Mouse (Mus musculus): ENCODE measurements at regions not wholly inside any gene's neighbourhood (a gene's known extent, or its start where the extent isn't known, plus 50 kb on each side); places are given as distances from the start of the nearest gene placed in this dataset.
A peak's percentile ranks its signal among the peaks of the same experiment; 100 is the strongest.

GRCm38 (mm10) chr16:78490245-78490644 is 86.3 kb downstream of the D16Ertd472e start:
- H3K4me3 ChIP-seq (replicated peaks), result peak overlapping the region; percentile 25
- H3K4me1 ChIP-seq, result peaks cover 11% of the 10 kb centered on the region
- no peak for ATAC-seq (ENCODE audit: low FRiP score)
- peak overlapping the region; percentile 49 for H3K4me2 ChIP-seq
- no peaks in the 10 kb centered on the region for H3K36me3 ChIP-seq (replicated peaks)
- no peaks in the 10 kb centered on the region for H3K9me3 ChIP-seq
- H3K27ac ChIP-seq, result no peak overlapping the region
- H3K27me3 ChIP-seq, result no peaks in the 10 kb centered on the region
- WGBS, result 5% methylated on average over 12 of the region's 12 CpGs
- H3K9ac ChIP-seq, result no peak overlapping the region; the same call in 1 of the 2 replicates

- 51% methylated on average over 4 of the region's 4 CpGs for WGBS
- H3K27ac ChIP-seq, result no peak overlapping the region
- no peak overlapping the region for H3K9ac ChIP-seq
These were observed 86.9 kb downstream of the D16Ertd472e start for GRCm38 (mm10) chr16:78489604-78490003.

GRCm38 (mm10) chr16:78486531-78486930 is 90.0 kb downstream of the D16Ertd472e start:
- ATAC-seq (ENCODE audit: low FRiP score), result no peak
- Histone ChIP-seq H3K9ac (no peak overlapping the region), H3K27ac (no peak overlapping the region), H3K27me3 (no peaks in the 10 kb centered on the region), H3K4me1 (peaks cover 11% of the 10 kb centered on the region), H3K4me3 (replicated peaks) (no peak overlapping the region), H3K36me3 (replicated peaks) (no peaks in the 10 kb centered on the region), H3K4me2 (no peak overlapping the region), H3K9me3 (no peaks in the 10 kb centered on the region)
- 90% methylated on average over 6 of the region's 6 CpGs for WGBS

More at GRCm38 (mm10) chr16:78489604-78490003, 86.9 kb downstream of the D16Ertd472e start:
- Histone ChIP-seq H3K4me3 (replicated peaks) (no peak overlapping the region), H3K4me2 (no peak overlapping the region), H3K27me3 (no peaks in the 10 kb centered on the region), H3K4me1 (peaks cover 11% of the 10 kb centered on the region), H3K9me3 (no peaks in the 10 kb centered on the region), H3K36me3 (replicated peaks) (no peaks in the 10 kb centered on the region)
- no peak for ATAC-seq (ENCODE audit: low FRiP score)

GRCm38 (mm10) chr16:78484319-78484718 is 92.2 kb downstream of the D16Ertd472e start:
- no peak overlapping the region for H3K27ac ChIP-seq
- ATAC-seq (ENCODE audit: low FRiP score), result no peak
- H3K4me2 ChIP-seq, result no peak overlapping the region
- H3K4me3 ChIP-seq (replicated peaks), result no peak overlapping the region
- no peaks in the 10 kb centered on the region for H3K4me1 ChIP-seq
- H3K27me3 ChIP-seq, result no peaks in the 10 kb centered on the region
- no peaks in the 10 kb centered on the region for H3K9me3 ChIP-seq
- H3K9ac ChIP-seq, result no peak overlapping the region
- no peaks in the 10 kb centered on the region for H3K36me3 ChIP-seq (replicated peaks)
- WGBS, result 94% methylated on average over 4 of the region's 4 CpGs

GRCm38 (mm10) chr16:78481571-78481970 is 94.9 kb downstream of the D16Ertd472e start:
- Histone ChIP-seq H3K36me3 (replicated peaks) (no peaks in the 10 kb centered on the region), H3K4me2 (no peak overlapping the region), H3K9me3 (no peaks in the 10 kb centered on the region), H3K9ac (no peak overlapping the region), H3K27me3 (no peaks in the 10 kb centered on the region), H3K4me1 (no peaks in the 10 kb centered on the region), H3K27ac (no peak overlapping the region), H3K4me3 (replicated peaks) (no peak overlapping the region)
- ATAC-seq (ENCODE audit: low FRiP score), result no peak
- 92% methylated on average over 6 of the region's 6 CpGs for WGBS

GRCm38 (mm10) chr16:78481065-78481464 is 95.4 kb downstream of the D16Ertd472e start:
- H3K4me3 ChIP-seq (replicated peaks), result no peak overlapping the region
- H3K9me3 ChIP-seq, result no peaks in the 10 kb centered on the region
- no peaks in the 10 kb centered on the region for H3K4me1 ChIP-seq
- H3K9ac ChIP-seq, result no peak overlapping the region
- WGBS, result 82% methylated on average over 5 of the region's 5 CpGs
- no peak overlapping the region for H3K4me2 ChIP-seq
- H3K27me3 ChIP-seq, result no peaks in the 10 kb centered on the region
- ATAC-seq (ENCODE audit: low FRiP score), result no peak
- no peak overlapping the region for H3K27ac ChIP-seq
- H3K36me3 ChIP-seq (replicated peaks), result no peaks in the 10 kb centered on the region

- Histone ChIP-seq H3K4me1 (no peaks in the 10 kb centered on the region), H3K36me3 (replicated peaks) (no peaks in the 10 kb centered on the region)
- no peak for ATAC-seq (ENCODE audit: low FRiP score)
These were observed 96.2 kb downstream of the D16Ertd472e start for GRCm38 (mm10) chr16:78480261-78480660.

GRCm38 (mm10) chr16:78473456-78473855 is 96.5 kb upstream of the Btg3 start:
- no peaks in the 10 kb centered on the region for H3K36me3 ChIP-seq (replicated peaks)
- no peak overlapping the region for H3K27ac ChIP-seq
- no peak overlapping the region for H3K4me2 ChIP-seq
- no peaks in the 10 kb centered on the region for H3K27me3 ChIP-seq
- no peak overlapping the region for H3K4me3 ChIP-seq (replicated peaks)
- no peak for ATAC-seq (ENCODE audit: low FRiP score)
- H3K9ac ChIP-seq, result no peak overlapping the region
- 88% methylated on average over 7 of the region's 7 CpGs for WGBS
- no peaks in the 10 kb centered on the region for H3K9me3 ChIP-seq
- H3K4me1 ChIP-seq, result no peaks in the 10 kb centered on the region

More at GRCm38 (mm10) chr16:78480261-78480660, 96.2 kb downstream of the D16Ertd472e start:
- H3K27me3 ChIP-seq, result no peaks in the 10 kb centered on the region
- H3K4me2 ChIP-seq, result no peak overlapping the region
- no peak overlapping the region for H3K4me3 ChIP-seq (replicated peaks)
- no peak overlapping the region for H3K9ac ChIP-seq
- whole genome bisulfite sequencing, result 94% methylated on average over 10 of the region's 10 CpGs
- no peaks in the 10 kb centered on the region for H3K9me3 ChIP-seq
- no peak overlapping the region for H3K27ac ChIP-seq

- ATAC-seq (ENCODE audit: low FRiP score), result no peak
- H3K27me3 ChIP-seq, result no peaks in the 10 kb centered on the region
- H3K36me3 ChIP-seq (replicated peaks), result no peaks in the 10 kb centered on the region
- H3K9ac ChIP-seq, result no peak overlapping the region
- H3K27ac ChIP-seq, result no peak overlapping the region
- no peak overlapping the region for H3K4me3 ChIP-seq (replicated peaks)
- peaks cover 6% of the 10 kb centered on the region for H3K4me1 ChIP-seq
- H3K4me2 ChIP-seq, result no peak overlapping the region
- H3K9me3 ChIP-seq, result no peaks in the 10 kb centered on the region
- WGBS, result 80% methylated on average over 8 of the region's 8 CpGs
These were observed 83.0 kb upstream of the Btg3 start for GRCm38 (mm10) chr16:78459996-78460395.

- ATAC-seq (ENCODE audit: low FRiP score), result peak; percentile 82
- 39% methylated on average over 8 of the region's 8 CpGs for WGBS
- H3K9me3 ChIP-seq, result no peaks in the 10 kb centered on the region
- no peaks in the 10 kb centered on the region for H3K27me3 ChIP-seq
- H3K4me3 ChIP-seq (replicated peaks), result no peak overlapping the region
- 0 out of 2 replicates have a peak overlapping the region, but pooled peaks have one; percentile 43 for H3K27ac ChIP-seq
- no peaks in the 10 kb centered on the region for H3K36me3 ChIP-seq (replicated peaks)
- peaks cover 6% of the 10 kb centered on the region for H3K4me1 ChIP-seq
- H3K4me2 ChIP-seq, result peak overlapping the region; percentile 19; the same call in 1 of the 2 replicates
- H3K9ac ChIP-seq, result no peak overlapping the region
These were observed 80.7 kb upstream of the Btg3 start for GRCm38 (mm10) chr16:78457731-78458151.

GRCm38 (mm10) chr16:78456345-78456744 is 79.4 kb upstream of the Btg3 start:
- H3K9ac ChIP-seq, result no peak overlapping the region
- H3K4me3 ChIP-seq (replicated peaks), result no peak overlapping the region
- ATAC-seq (ENCODE audit: low FRiP score), result no peak
- no peaks in the 10 kb centered on the region for H3K9me3 ChIP-seq
- H3K27me3 ChIP-seq, result no peaks in the 10 kb centered on the region
- peaks cover 6% of the 10 kb centered on the region for H3K4me1 ChIP-seq
- no peak overlapping the region for H3K4me2 ChIP-seq
- 57% methylated on average over 10 of the region's 10 CpGs for WGBS
- 0 out of 2 replicates have a peak overlapping the region, but pooled peaks have one; percentile 16 for H3K27ac ChIP-seq
- H3K36me3 ChIP-seq (replicated peaks), result no peaks in the 10 kb centered on the region

- WGBS, result 89% methylated on average over 9 of the region's 9 CpGs
These were observed 77.5 kb upstream of the Btg3 start for GRCm38 (mm10) chr16:78454509-78454908.

GRCm38 (mm10) chr16:78452303-78452702 is 75.3 kb upstream of the Btg3 start:
- no peak overlapping the region for H3K9ac ChIP-seq
- no peak overlapping the region for H3K4me3 ChIP-seq (replicated peaks)
- no peaks in the 10 kb centered on the region; the same call in 1 of the 2 replicates for H3K4me1 ChIP-seq
- H3K27ac ChIP-seq, result no peak overlapping the region
- 10% methylated on average over 10 of the region's 10 CpGs for WGBS
- ATAC-seq (ENCODE audit: low FRiP score), result 0 out of 2 replicates have a peak, but pooled peaks have one; percentile 33
- no peaks in the 10 kb centered on the region for H3K27me3 ChIP-seq
- no peaks in the 10 kb centered on the region for H3K9me3 ChIP-seq
- H3K4me2 ChIP-seq, result no peak overlapping the region
- no peaks in the 10 kb centered on the region for H3K36me3 ChIP-seq (replicated peaks)

More at GRCm38 (mm10) chr16:78454509-78454908, 77.5 kb upstream of the Btg3 start:
- H3K4me2 ChIP-seq, result no peak overlapping the region
- peaks cover 6% of the 10 kb centered on the region for H3K4me1 ChIP-seq
- no peaks in the 10 kb centered on the region for H3K36me3 ChIP-seq (replicated peaks)
- H3K27ac ChIP-seq, result no peak overlapping the region
- no peak overlapping the region for H3K4me3 ChIP-seq (replicated peaks)
- ATAC-seq (ENCODE audit: low FRiP score), result no peak
- H3K9me3 ChIP-seq, result no peaks in the 10 kb centered on the region
- H3K27me3 ChIP-seq, result no peaks in the 10 kb centered on the region
- H3K9ac ChIP-seq, result no peak overlapping the region
